Mouse (Mus musculus) heart, adult 18-20 months (tissue): ENCODE measurements around the gene Fasl. TPM values are rescaled to one million over a fixed set of nuclear protein-coding genes. Genes with fewer than 3 reads are reported as not detected.
A peak's percentile ranks its signal among the peaks of the same experiment; 100 is the strongest.

Source experiments
- DNase-seq, 2 experiments: peaks; one replicate each; pipeline ENCODE4 v3.0.0; 2021 to 2022; ENCODE audit warnings: mixed read lengths in 1 of 2
- long read RNA-seq, 2 experiments: library from polyadenylated mRNA; stranded (forward); transcript quantifications; one replicate each; pipeline ENCODE4 v2.0.0; 2021
- total RNA-seq, 2 experiments: library from RNA; stranded (reverse); gene quantifications; 2 replicates each; pipeline ENCODE4 v1.2.3; 2021

The Fasl gene
- under 1 TPM in 1 of 2 experiments, not detected in 1; 0.15 TPM for total RNA-seq
- long read RNA-seq, experiment 1: 0 reads
- long read RNA-seq, experiment 2: 0 reads

DNA sequence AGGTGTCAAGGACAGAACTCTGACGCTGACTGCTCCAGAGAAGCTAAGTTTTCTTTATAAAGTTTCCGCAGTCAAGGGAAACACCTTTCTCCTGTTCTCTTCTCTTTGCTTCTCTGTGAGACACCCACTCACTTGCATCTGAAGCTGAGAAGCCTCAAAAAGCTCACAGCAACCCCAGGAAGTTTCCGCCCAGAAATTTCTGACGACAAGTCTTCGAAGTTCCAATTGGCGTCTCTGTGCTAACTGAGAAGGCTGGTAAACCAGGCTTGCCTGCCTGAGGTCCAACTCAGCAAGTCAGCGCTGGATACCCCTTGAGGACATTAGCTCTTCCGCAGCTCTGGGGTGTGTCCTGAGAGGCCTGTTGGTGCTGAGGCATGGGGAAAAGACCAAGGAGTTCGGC lies at the start of gene Fasl:
Fasl (minus strand) TSS at position 157 of the 400 bp plus-strand sequence.
- DNase-seq: no peak

DNA sequence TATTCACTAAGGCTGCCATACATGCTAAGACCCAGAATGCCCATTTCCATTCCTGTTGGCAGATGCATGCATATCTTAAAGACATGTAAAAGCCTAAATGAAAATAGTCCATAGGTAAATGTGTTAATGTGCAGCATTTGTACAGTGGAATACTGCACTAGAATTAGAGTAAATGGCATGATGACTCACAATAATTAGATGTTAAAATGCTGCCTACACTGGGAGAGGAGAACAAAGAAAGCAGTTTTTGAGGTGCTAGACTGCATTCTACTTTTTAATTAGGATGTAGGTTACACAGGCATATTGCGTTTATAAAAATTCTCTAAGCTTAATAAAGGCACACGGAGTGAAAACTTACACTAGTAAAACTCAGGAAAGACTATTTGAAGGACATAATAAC lies 38.4 kb upstream of the Fasl start:
- DNase-seq: no peak

DNA sequence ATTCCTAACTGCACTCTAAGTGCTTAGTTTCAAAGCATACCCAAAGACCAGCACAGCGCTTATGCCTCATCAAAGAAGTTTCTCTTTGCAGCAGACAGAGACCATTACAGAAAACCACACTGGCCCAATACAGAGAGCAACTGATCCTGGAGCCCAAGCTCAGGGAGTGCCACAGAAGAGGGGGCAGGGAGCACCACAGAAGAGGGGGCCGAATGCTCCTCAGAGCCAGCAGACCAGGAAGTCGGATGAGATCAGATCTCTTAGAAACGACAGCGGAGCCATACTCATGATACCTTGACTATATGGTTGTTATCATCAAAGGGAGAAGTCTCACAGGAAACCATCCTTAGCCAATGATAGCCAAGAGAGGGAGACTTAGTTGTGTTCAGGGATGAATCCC lies 21.1 kb upstream of the Fasl start:
- peak; percentile 2 to 6 for DNase-seq

DNA sequence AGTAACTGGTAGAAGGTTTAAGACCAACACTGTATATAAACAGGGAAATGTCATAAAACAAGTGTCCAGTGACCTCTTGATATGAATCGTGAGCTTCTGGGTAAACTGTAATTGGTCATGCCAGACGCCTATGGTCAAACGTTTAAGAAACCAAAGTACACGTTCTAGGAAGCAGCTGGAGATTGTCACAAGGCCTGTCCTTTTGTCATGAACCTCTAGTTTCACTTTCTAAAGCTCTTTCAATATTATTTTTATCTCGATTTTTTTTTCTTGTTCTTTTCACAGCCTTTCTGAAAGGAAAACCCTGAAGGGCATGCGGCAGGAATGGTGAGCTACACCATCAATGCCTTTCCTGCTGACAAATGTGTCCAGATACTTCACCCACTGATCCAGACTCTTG lies 20.7 kb upstream of the Fasl start:
- DNase-seq: peak; percentile 6 to 11

DNA sequence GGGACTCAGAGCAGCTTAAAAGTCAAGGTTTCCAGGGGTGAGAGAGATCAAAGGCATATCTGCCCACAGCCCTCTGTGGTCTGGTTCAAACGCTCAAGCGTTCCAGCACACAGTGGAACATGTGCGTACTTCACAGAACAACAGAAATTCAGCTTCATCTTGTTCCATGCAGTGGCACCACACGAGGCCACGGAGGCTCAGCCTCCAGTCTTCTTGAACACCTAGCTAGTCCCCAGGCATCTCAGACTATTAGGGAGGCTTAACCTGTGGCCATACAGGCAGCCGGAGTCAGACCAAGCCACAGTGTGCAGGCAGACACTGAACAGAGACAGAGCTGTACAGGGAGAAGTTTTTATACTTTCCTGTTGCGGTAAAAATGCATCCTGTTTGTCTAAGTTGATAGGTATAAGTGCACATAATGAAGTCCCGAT lies 16.3 kb upstream of the Fasl start:
- DNase-seq: no peak

DNA sequence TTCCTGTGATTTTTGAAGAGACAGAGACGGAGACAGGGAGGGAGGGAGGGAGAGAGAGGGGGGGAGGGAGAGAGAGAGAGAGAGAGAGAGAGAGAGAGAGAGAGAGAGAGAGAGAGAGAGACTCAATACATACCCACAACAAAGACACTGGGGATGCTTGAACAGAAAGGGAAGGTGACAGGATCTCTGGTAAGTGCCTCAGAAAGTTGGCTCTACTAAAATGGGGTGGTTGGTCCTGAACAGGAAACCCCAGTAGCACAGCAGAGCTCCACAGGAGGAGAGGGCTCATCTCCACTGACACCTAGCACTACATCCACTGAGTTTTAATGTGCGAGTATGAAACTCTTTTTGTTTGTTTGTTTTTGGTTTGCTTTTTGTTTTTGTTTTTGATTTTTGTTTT lies 13.0 kb upstream of the Fasl start:
- DNase-seq: no peak

DNA sequence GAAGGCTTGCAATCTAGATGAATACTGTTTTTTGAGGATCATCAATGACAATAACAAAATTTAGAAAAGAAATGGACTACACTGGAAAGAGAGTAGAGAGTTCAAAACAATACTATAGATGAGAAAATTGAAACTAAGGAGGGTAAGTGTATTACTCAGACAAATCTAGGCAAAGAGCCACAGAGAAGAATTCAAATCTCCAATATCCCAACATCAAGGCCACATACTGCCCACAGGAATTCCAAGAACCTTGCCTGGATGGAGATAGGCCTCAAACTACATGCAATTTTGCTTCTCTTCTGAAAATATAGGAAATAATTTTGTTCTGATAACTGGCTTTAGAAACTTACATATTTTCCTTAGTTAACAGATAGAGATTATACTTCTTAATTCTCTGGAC lies 12.0 kb upstream of the Fasl start:
- DNase-seq: no peak

DNA sequence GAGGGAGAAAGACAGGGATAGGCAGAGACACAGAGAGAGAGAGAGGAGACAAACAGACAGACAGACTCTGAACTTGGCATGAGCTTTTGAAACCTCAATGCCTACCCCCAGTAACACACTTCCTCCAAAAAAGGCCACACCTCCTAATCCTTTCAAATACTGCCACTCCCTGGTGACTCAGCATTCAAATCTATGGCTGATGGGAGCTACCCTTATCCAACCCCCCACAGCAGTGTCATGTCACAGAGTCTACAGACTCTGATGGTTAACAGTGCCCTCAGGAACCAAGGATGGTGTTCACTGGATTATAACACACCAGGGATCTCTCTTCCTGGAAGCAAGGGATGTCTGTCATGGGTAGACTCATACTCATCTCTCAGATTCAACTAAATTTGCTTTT lies 11.5 kb upstream of the Fasl start:
- no peak for DNase-seq

DNA sequence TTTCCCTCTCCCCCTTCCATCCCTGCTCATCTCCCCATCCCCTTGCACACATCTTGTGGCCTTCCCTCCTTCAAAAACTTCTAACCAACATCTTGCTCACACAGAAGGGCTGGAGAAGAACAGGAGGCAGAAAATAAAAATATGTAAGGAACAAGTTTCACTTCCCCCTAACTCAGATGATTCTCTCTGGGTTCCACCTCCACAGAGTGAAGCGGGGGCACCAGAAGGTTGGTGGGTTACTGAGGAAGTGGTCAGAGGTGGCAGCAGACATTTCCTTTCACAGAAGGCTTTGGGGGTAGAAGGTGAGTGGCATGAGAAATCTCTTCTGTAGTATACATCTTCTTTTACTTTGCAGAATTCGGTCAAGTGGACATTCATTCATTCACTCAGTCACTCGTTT lies 10.6 kb upstream of the Fasl start:
- no peak for DNase-seq

DNA sequence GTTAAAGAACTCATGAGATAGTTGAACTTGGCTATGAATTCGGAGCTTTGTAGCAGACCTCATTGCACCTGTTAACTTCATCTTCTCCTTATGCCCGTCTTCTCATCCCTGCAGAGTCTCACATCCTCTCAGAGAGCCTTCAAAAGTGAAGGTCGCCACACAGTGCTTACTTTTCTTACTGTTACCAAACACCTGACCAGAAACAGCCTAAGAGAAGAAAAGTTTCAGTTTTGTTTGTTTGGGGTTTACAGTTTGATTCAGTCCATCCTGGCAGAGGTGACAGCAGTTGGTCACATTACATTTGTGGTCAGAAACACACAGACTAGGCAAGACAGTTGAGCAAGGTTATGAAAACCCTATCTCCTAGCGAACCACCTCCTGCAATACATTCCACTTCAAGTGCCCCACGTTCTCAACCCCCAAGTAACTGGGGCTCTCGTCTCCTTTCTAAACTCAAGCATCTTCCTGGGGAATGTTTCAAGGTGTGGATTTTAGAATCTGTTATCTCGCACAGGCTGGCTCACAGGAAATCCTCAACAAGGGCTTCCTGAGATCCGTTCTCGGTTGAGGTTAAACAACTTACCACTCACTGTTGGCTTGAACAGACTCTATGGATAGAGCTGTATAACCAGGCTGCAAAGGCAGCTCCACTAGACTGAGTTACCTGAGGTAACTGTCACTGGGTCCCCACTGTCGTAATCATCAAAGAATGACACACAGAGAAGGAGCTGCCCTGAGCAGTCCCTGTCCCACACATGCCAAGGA lies 6.3 kb upstream of the Fasl start:
- DNase-seq: no peak

DNA sequence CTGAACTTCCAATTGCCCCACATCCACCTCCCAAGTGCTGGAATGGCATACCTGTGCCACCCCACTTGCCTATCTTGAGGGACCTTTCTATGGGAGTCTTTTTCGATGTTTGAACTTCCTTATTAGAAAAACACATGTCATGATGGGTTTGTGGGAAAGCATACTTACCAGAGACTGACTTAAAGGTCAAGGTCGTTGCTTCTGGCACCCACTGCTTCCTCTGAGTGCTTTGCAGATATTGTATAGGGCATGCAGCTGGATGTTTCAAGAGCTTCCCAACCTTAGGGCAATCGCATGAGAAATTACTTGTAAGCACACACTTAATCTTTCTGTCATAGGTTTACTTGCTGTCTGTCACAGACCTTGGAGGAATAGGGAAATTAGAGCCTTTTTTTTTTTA lies 5.0 kb upstream of the Fasl start:
- DNase-seq: no peak

DNA sequence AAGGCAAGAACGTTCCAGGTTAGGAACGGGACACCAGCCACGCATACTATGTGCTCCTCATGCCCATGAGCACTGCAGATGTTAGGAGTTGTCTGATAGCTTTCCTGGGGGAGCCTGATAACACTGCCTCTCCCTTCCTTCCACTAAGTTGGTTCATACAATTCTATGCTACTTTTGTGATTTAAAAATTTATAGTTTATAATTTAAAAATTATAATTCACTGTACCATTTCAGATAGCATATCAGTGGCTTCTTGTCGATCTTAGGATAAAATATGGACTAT lies 4.3 kb upstream of the Fasl start:
- DNase-seq: no peak

DNA sequence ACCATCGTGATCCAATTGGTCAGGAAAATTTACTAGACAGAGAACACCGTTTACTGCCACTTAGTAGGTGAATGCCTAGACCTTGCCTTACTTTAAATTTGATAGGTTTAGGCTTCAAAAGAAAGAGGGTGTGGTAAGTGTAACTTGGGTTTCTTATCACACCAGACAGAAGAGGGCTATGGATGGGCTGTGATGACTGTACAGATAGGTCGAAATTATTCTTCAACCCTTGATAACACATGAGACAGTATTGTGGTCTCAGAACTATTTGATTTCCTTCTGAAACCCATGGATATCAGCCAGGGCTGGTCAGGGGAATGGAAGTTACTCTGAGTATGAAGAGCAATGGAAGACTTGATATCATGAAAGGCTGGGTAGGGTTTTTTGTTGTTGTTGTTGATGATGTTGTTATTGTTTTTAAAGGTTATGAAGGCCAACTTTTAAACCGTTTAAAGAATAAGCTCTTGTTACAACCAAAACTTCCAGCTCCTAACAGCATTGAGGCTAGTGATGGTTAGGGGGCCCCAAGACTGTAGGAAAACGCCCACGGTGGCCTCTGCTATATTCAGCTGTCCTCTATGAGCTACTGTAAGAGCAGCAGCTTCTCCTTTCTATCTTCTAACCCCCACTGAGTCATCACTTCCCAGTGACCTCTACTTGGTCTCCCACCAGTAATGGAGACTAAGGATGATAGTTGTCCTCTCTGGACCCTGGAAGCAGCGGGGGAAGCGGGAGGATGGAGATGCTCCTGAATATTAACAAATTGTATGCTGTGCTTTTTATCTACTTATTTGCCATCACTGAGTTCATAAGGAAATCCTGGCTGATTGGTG lies 3.8 kb upstream of the Fasl start:
- no peak for DNase-seq

DNA sequence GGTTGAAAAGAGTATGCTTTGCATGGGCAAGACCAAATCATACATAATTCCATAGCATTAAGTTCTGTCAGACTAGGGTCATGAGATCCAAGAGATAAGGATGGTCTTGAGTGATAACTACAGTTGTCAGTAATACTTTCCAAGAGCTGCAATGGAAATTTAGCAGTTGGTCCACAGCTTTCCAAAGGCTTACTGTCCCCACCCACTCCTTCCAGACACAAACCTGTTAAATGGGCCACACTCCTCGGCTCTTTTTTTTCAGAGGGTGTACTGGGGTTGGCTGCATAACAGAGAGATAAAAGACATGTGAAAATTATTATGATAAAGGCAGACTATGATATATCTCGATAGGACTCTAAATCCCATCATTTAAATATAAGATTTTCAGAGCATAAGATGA lies 5.6 kb downstream of the Fasl start:
- DNase-seq: no peak

DNA sequence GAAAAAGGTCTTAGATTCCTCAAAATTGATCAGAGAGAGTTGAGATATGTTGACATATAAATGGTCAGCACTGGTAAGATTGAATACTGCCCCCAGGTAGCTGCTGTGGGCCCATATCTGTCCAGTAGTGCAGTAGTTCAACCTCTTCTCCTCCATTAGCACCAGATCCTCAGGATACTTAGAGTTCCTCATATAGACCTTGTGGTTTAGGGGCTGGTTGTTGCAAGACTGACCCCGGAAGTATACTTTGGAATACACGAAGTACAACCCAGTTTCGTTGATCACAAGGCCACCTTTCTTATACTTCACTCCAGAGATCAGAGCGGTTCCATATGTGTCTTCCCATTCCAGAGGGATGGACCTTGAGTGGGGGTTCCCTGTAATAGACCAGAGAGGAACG lies 6.7 kb downstream of the Fasl start:
- DNase-seq: no peak

DNA sequence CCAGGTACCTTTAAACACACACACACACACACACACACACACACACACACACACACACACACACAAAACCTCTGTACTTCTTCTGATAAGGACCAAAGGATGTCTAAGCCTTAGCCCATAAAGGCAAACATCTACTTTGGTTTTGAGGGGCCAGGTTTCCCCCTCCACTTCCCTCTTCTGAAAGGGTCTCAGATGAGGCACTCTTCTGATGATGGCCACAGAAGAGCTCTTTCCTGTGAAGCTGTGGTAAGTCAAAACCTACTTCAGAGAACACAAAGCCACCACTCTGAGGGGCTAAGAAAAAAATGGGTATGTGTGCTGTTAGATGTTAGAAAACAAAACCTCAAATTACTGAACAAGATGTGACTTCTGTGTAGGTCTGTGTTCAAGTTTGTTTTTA lies 9.2 kb downstream of the Fasl start:
- DNase-seq: no peak

DNA sequence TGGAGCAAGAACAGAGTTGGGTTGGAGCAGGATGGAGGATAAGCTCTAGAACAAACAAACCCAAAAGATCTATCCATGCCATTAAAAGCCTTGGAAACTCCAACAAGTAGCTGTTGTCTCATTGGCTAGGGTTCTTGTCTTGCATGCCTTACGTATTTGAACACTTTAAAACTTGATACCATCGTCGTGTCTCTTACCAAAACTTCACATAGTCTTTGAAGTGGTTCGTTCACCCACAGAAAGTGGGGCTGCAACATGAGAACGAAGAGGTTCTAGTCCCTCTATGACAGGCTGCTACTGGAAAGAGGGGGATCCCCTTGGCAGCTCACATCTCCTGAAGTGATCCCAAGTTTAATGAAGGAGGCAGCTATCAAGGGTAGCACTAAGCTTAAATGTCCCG lies 13.1 kb downstream of the Fasl start:
- DNase-seq: no peak

DNA sequence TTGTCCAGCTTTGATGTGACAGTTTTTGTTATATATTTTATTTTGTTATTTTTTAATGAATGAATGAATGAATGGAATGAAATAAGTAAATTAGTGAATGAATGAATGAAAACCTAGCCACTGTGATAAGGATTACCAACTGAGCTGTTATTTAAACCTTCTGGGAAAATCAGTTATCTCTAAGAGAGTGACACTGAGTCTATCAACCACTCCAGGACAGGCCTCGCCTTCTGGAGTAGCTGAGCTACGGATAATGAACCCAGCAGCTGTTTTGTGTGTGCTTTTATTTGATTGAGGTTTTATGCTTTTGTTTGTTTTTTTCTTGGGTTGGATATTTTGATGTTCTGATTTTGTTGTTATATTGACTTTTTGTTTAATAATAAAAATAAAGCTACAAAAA lies 17.0 kb downstream of the Fasl start:
- DNase-seq: no peak

DNA sequence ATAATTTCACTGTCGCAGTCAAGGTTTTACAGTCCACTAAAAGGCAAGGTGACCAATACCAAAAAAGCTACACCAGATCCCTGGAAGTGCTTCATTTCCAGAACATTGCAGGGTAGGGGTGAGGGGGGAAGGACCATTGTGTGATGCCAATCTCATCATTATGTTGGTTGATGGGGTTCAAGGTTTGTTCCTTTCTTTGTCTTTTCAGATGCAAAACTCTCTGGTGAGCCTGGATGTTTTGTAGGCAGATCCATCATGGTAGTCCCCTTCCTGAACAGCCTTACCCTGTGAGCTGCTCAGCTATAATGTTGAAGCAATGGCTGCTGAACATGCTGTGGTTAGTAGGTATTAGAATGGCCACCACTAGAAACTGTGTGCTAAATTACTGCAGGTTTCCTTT lies 19.0 kb downstream of the Fasl start:
- no peak for DNase-seq

DNA sequence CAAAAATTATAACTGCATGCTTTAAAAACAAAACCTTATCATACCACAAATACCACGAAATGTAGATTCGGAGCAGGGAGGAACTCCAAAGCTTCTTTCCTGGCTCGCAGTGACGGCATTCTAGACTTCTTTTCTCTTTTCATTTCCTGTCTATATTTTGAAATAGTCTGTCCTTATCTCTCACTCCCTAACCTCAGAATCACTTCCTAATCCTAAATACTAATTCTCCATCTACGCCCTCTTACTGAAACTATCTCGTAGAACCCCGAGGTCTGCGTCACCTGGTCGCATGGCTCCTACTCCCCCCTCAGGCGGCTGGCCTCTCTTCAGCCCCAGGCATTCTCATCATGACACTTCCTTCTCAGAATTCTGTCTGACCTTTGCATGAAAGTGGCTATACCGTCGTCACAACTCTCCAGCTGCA lies 21.2 kb downstream of the Fasl start:
- peak in 1 of 2 experiments; percentile 6 for DNase-seq

DNA sequence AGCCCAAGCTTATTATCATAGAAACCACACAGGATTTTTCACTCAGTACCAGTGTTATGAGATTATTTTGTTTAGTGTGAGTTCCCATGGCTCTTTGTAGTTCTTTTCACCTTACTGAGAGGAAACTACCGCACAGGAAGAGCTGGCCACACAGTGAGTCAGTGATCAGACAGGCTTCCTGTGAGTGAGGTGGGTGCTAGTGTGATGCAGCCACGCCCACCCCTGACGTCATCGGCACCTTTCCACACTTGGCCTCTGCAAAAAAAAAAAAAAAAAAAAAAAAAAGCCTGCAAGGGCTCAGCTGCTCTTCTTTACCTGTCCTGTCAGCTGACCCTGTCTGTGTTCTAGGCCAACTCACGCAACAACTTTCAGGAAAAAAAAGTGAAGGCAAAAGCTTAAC lies 21.6 kb downstream of the Fasl start:
- DNase-seq: peak; percentile 22 to 59

DNA sequence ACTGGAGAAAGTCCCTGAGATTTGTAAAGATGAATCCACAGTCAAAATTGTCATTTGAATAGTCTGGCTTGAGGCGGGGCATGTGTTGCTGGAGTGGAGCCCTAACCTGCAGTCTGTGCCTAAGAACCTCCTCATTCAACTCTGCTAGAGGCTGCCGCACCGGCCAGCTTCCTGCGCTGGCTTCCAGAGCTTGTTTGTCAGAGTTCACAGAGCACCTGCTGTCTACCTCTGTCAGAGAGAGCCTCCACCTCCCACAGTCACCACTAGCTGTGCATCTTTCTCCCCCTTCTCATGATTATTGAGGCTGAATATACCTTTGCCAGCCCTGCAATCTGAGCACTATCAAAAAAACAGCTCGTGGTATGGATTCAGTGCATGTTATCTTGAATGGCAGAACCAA lies 22.4 kb downstream of the Fasl start:
- DNase-seq: no peak

DNA sequence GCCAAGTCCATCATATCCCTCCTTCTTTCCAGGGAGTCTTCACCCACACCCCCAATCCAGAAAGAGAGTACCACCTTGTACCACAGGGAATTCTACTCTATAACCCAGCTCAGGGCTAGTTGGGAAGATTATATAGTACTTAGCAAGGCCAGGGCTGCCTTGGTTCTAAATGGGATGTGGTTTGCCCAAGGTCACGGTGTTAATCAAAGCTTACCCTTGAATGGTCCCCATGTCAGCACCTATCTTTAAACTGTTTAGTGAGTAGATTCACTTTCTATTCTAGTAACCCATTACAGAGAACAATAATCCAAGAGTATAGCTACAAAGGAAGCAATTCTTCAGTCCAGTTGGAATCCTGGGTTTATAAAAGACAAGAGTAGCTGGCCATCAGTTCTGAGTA lies 23.3 kb downstream of the Fasl start:
- no peak for DNase-seq

DNA sequence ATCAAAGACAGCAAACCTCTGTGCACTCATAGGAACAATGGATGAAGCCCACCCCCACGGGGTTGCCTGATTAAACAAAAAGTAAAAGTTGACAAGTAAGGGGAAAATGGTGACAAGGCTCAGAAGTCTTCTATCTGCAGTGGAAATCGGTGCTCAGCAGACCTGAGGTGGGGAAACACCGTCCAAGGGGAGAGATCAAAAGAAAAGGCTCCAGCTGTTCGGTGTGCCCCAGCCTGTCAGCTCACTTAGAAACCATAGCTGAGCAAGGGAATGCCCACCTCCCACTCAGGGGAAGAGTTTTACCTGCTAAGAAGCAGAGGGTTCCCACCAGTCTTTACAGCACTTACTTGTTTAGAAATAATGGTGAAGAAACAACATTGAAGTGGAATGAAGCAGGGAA lies 26.7 kb downstream of the Fasl start:
- no peak for DNase-seq
